Mouse (Mus musculus) lung, postnatal 14 days (tissue): ENCODE measurements around the gene Hmgcl.

Experiments used
- DNase-seq: peaks from one replicate; pipeline ENCODE4 v3.0.0; 2021

The Hmgcl gene

DNA sequence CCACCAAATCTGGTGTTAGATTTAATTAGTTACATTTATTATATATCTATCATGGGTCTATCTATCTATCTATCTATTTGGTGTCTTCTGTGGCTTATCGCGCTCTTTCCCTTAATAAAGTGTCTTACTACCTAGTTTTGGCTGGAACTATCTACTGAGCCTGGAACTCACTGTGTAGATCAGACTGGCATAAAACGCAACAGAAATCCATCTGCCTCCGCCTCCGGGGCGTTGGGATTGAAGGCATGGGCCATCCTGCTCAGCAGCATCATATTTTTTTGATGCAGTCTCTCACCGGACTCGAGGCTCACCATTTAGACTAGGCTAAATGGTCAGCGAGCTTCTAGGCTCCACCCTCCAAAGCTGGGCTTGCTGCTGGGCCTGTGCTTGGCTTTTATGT is 41.5 kb downstream of the Hmgcl start:
- DNase-seq: no peak

- DNase-seq: no peak
Measured at GRCm38 (mm10) chr4:135993941-135994340, 47.7 kb downstream of the Hmgcl start.

DNA sequence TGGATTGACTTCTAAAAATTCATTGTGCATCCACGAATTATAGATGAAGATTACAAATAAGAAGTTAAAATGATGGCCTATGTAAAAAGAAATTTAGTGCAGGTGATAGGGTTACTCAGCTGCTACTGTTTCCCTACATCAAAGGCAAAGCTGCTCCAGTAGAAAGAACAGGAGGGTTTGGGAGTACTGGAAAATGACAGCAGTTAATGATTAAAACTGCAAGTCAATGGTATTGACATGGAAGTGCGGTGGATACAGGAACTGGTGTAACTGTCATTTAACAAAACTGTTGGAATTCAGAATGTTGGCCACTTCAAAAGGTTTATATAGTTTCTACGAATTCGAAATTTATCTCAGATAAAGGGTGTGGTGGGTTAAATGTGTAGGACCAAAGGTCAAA is 48.9 kb downstream of the Hmgcl start:
- DNase-seq: no peak

DNA sequence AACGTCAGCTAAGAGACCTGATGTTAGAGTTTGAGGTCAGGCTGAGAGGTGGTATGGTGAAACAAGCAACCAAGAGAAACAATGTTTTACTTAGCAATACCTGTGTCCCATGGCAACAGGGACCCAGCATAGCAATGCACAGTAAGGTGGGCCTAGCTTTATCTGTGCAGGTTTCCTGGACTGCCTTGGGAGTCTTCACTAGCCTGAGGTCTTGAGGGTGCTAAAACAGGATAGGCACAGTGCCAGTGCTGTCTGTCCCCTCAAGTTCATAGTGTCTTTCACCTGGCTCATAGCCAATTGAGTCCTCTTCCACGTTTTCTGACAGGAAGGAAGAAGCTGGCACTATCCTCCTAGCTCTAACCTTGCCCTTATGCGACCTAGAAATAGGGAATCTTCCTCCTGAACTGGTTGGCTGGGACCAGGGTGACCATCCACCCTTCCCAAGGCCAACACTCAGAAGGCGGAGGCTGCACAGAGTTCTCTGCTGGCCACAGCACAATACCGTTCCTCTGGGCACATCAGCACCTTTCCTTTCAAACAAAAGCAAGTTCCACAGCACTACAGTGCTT is 57.9 kb downstream of the Hmgcl start:
- no peak for DNase-seq

- DNase-seq: no peak
Measured at GRCm38 (mm10) chr4:136004921-136005320, 58.7 kb downstream of the Hmgcl start.

DNA sequence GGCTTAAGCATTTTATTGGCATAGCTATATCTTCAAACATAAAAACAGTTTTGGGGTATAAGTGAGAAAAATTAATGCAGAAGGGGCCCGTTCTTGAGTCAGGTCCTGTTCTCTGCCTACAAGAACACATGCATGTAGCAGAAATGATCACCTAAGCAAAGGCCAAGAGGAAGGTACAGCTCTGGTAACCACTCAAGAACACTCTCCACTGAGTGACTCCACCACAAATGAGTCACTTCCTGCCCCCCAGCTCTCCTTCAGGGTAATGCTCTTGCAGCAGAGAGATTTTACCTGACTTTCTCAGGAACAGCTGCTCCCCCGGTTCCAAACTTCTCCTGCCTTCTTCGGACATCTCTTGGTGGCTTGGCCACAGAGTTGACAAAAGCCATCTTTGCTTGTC is 60.6 kb downstream of the Hmgcl start:
- no peak for DNase-seq

DNA sequence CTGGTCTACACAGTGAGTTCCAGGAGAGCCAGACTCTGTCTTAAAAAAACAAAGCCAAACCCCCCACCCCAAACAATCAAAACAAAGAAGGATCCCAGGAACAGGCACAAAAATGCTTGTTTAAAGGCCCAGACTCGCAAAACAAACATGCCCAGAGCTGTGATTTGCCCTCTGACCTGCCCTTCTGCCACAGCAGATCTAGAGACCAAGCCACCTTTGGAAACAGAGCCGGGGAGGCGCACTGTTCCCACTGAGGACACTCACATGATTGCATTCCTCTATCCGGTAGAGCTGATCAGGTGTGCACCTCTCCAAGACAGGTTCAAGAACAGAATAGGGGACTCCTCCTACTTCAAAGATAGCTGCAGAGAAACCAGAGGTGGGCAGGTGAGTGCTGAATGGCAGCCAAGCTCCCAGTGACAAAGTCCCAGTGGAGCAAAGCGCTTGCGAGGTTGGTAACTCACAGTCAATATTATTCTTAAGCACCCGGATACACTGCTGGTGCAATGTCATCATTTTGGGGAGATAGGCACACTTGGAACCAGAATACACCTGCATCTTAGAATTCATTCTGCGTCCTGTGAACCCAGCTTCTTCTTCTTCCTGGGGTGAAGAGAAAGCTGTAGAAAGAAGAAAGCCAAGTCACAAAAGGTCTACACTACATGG is 62.7 kb downstream of the Hmgcl start:
- no peak for DNase-seq

GRCm38 (mm10) chr4:136010586-136010985 is 64.3 kb downstream of the Hmgcl start:
- DNase-seq: no peak
